Mouse (Mus musculus) E14TG2a.4 (cell line): ENCODE measurements around the gene Dnmbp.

Experiments used
- CTCF ChIP-seq: conservative IDR thresholded peaks from 2 replicates; pipeline ENCODE4 v1.5.1; 2014; ENCODE audit warnings: low read length
- NANOG ChIP-seq: IDR thresholded peaks from 2 replicates; pipeline ENCODE4 v1.6.1; 2014; ENCODE audit warnings: borderline replicate concordance, low read length, mixed read lengths

DNA sequence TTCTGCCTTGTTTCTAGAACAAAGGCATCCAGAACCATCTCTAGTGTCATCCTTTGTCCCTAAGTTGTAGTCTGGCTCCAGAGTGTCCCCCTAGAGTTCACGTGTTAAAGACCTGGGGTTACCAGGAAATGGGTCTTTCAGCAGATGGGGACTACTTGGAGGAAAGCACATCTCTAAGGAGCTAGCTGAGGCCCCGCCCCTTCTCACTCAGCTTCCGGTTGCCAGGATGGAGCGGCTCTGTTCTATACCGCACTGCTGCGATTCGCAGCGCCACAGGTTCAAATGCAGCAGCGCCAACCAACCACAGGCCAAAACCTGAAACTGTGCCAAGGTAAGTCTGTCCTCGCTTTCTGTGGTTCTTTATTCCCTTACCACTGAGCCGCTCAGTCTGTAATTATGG is 65.6 kb downstream of the Dnmbp start:
- no peak for TF ChIP-seq CTCF
- TF ChIP-seq NANOG = no peak
